ENCODE assay signal across 27 mouse cellular contexts in the genomic region with DNA sequence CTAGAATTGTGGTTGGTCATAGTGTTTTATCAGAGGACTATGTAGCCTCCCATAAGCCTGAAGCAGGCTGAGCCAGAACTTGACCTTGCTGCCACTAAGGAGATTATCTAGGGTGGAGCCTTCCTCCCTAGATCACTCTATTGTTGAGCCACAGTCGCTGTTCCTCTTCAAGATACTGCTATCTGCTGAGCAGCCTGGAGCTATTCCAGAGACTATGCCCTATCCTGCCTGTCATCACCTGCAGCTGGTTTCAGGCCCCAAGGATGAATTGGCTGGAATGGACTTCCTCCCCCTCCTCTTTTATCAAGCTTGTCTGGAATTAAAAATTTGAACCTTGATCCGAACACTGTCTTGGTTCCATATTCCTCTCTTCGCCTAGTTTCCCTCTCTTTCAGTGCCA.
"Had no signal": no experiment of that assay in that cellular context is flagged by ENCODE, and none has a peak within 500 bp of the region (broad histone marks: within the 10 kb centered on the region; RNA-seq: fewer than 3 reads in every experiment).

No protein-coding gene starts in this region.

- H3K27me3 ChIP-seq: limb, embryonic 12.5 days; limb, embryonic 13.5 days; limb, embryonic 15.5 days; liver, embryonic 12.5 days; liver, embryonic 13.5 days; liver, embryonic 15.5 days; lung, embryonic 15.5 days; megakaryocyte, embryonic 14.5 days; midbrain, embryonic 12.5 days; midbrain, embryonic 13.5 days; midbrain, embryonic 15.5 days had no signal

- H3K9me3 ChIP-seq: limb, embryonic 10.5 days; limb, embryonic 12.5 days; limb, embryonic 13.5 days; limb, embryonic 15.5 days; liver, embryonic 12.5 days; liver, embryonic 13.5 days; liver, embryonic 15.5 days; lung, embryonic 15.5 days; megakaryocyte, embryonic 14.5 days; midbrain, embryonic 10.5 days; midbrain, embryonic 12.5 days; midbrain, embryonic 13.5 days; midbrain, embryonic 15.5 days had no signal

- H3K36me3 ChIP-seq: limb, embryonic 10.5 days; limb, embryonic 12.5 days; limb, embryonic 13.5 days; limb, embryonic 15.5 days; liver, embryonic 12.5 days; liver, embryonic 13.5 days; liver, embryonic 15.5 days; lung, embryonic 15.5 days; midbrain, embryonic 10.5 days; midbrain, embryonic 12.5 days; midbrain, embryonic 13.5 days; midbrain, embryonic 15.5 days had no signal

- DNase-seq: left cerebral cortex, postnatal 4 days; liver; liver, embryonic 13.5 days; liver, postnatal 0 days; lung, adult 18-20 months; lung, adult 2 months; lung, embryonic 14.5 days; lung, postnatal 10 days; lung, postnatal 14 days; lung, postnatal 36 days; lung, postnatal 4 days; midbrain, embryonic 14.5 days had no signal

- H3K27ac ChIP-seq: limb, embryonic 10.5 days; limb, embryonic 12.5 days; limb, embryonic 13.5 days; limb, embryonic 15.5 days; liver, embryonic 12.5 days; liver, embryonic 13.5 days; liver, embryonic 14.5 days; liver, embryonic 15.5 days; lung, embryonic 15.5 days; macrophage; midbrain, embryonic 10.5 days; midbrain, embryonic 12.5 days; midbrain, embryonic 13.5 days; midbrain, embryonic 15.5 days had no signal

- H3K9ac ChIP-seq: limb, embryonic 12.5 days; limb, embryonic 13.5 days; limb, embryonic 15.5 days; liver, embryonic 12.5 days; liver, embryonic 13.5 days; liver, embryonic 14.5 days; liver, embryonic 15.5 days; liver, postnatal 0 days; lung, embryonic 14.5 days; lung, embryonic 15.5 days; midbrain, embryonic 12.5 days; midbrain, embryonic 13.5 days; midbrain, embryonic 15.5 days had no signal

- H3K4me3 ChIP-seq: limb, embryonic 10.5 days; limb, embryonic 12.5 days; limb, embryonic 13.5 days; limb, embryonic 15.5 days; liver, embryonic 12.5 days; liver, embryonic 13.5 days; liver, embryonic 15.5 days; lung, embryonic 15.5 days; megakaryocyte, embryonic 14.5 days; midbrain, embryonic 10.5 days; midbrain, embryonic 12.5 days; midbrain, embryonic 13.5 days; midbrain, embryonic 15.5 days; myocyte had no signal

- H3K4me1 ChIP-seq: limb, embryonic 10.5 days; limb, embryonic 12.5 days; limb, embryonic 13.5 days; limb, embryonic 15.5 days; liver, embryonic 12.5 days; liver, embryonic 13.5 days; liver, embryonic 15.5 days; lung, embryonic 15.5 days; megakaryocyte, embryonic 14.5 days; midbrain, embryonic 10.5 days; midbrain, embryonic 12.5 days; midbrain, embryonic 13.5 days; midbrain, embryonic 15.5 days had no signal
